Mouse (Mus musculus): ENCODE results near the gene Prss38. TPM values are rescaled to one million over a fixed set of nuclear protein-coding genes. Genes with fewer than 3 reads are reported as not detected.

Prss38 gene
- polyA plus RNA-seq, 1 experiment from 2014 or later: not detected

- no peaks in the 10 kb centered on the region for H3K9me3 ChIP-seq
- H3K4me1 ChIP-seq: peaks cover 52% of the 10 kb centered on the region
- peak overlapping the region; percentile 83 for H3K27ac ChIP-seq
- H3K27me3 ChIP-seq: no peaks in the 10 kb centered on the region
- WGBS: 47% methylated on average over 22 of the region's 22 CpGs
- peaks cover 5% of the 10 kb centered on the region for H3K36me3 ChIP-seq
- H3K4me2 ChIP-seq (replicated peaks): peak overlapping the region; percentile 21; the same call in 1 of the 2 replicates
- ATAC-seq (ENCODE audit: insufficient number of reproducible peaks, insufficient read depth, low FRiP score, low TSS enrichment): peak; percentile 35; the same call in 1 of the 2 replicates
- H3K4me3 ChIP-seq: no peak overlapping the region
- H3K9ac ChIP-seq: no peak overlapping the region
These were observed 22.3 kb upstream of the Prss38 start for GRCm38 (mm10) chr11:59397536-59398371.

GRCm38 (mm10) chr11:59394451-59394850 is 19.0 kb upstream of the Prss38 start:
- ATAC-seq (ENCODE audit: insufficient number of reproducible peaks, insufficient read depth, low FRiP score, low TSS enrichment): no peak
- no peak overlapping the region for H3K4me2 ChIP-seq (replicated peaks)
- no peak overlapping the region for H3K4me3 ChIP-seq
- peaks cover 43% of the 10 kb centered on the region for H3K4me1 ChIP-seq
- no peaks in the 10 kb centered on the region for H3K9me3 ChIP-seq
- 69% methylated on average over 5 of the region's 5 CpGs for WGBS
- peak overlapping the region; percentile 89 for H3K27ac ChIP-seq
- H3K27me3 ChIP-seq: no peaks in the 10 kb centered on the region
- H3K9ac ChIP-seq: no peak overlapping the region
- H3K36me3 ChIP-seq: no peaks in the 10 kb centered on the region

- Histone ChIP-seq H3K4me3 (no peak overlapping the region), H3K9me3 (no peaks in the 10 kb centered on the region), H3K27me3 (no peaks in the 10 kb centered on the region), H3K9ac (no peak overlapping the region), H3K36me3 (no peaks in the 10 kb centered on the region), H3K27ac (peak overlapping the region; percentile 89), H3K4me1 (peaks cover 35% of the 10 kb centered on the region), H3K4me2 (replicated peaks) (no peak overlapping the region; the same call in 1 of the 2 replicates)
- WGBS: 9% methylated on average over 9 of the region's 9 CpGs
- peak; percentile 73 for ATAC-seq (ENCODE audit: insufficient number of reproducible peaks, insufficient read depth, low FRiP score, low TSS enrichment)
These were observed 18.1 kb upstream of the Prss38 start for GRCm38 (mm10) chr11:59393591-59393990.

- Histone ChIP-seq H3K4me2 (replicated peaks) (no peak overlapping the region), H3K27me3 (no peaks in the 10 kb centered on the region), H3K36me3 (no peaks in the 10 kb centered on the region), H3K9me3 (no peaks in the 10 kb centered on the region), H3K4me1 (peaks cover 31% of the 10 kb centered on the region), H3K9ac (no peak overlapping the region), H3K4me3 (no peak overlapping the region), H3K27ac (0 out of 2 replicates have a peak overlapping the region, but pooled peaks have one; percentile 31)
- WGBS: 64% methylated on average over 6 of the region's 6 CpGs
- ATAC-seq (ENCODE audit: insufficient number of reproducible peaks, insufficient read depth, low FRiP score, low TSS enrichment): no peak
These were observed 16.8 kb upstream of the Prss38 start for GRCm38 (mm10) chr11:59392300-59392699.

- no peaks in the 10 kb centered on the region for H3K9me3 ChIP-seq
- H3K27ac ChIP-seq: no peak overlapping the region
- no peaks in the 10 kb centered on the region for H3K27me3 ChIP-seq
- H3K9ac ChIP-seq: no peak overlapping the region
- no peaks in the 10 kb centered on the region for H3K36me3 ChIP-seq
- WGBS: 70% methylated on average over 9 of the region's 9 CpGs
- ATAC-seq (ENCODE audit: insufficient number of reproducible peaks, insufficient read depth, low FRiP score, low TSS enrichment): no peak
- H3K4me1 ChIP-seq: peaks cover 30% of the 10 kb centered on the region
- no peak overlapping the region for H3K4me3 ChIP-seq
- no peak overlapping the region for H3K4me2 ChIP-seq (replicated peaks)
These were observed 15.0 kb upstream of the Prss38 start for GRCm38 (mm10) chr11:59390470-59390869.

GRCm38 (mm10) chr11:59389617-59390016 is 14.2 kb upstream of the Prss38 start:
- no peak overlapping the region for H3K9ac ChIP-seq
- H3K27me3 ChIP-seq: no peaks in the 10 kb centered on the region
- peak overlapping the region; percentile 13; the same call in 1 of the 2 replicates for H3K27ac ChIP-seq
- H3K4me1 ChIP-seq: peaks cover 36% of the 10 kb centered on the region
- H3K9me3 ChIP-seq: no peaks in the 10 kb centered on the region
- ATAC-seq (ENCODE audit: insufficient number of reproducible peaks, insufficient read depth, low FRiP score, low TSS enrichment): no peak
- no peak overlapping the region for H3K4me2 ChIP-seq (replicated peaks)
- no peak overlapping the region for H3K4me3 ChIP-seq
- WGBS: 68% methylated on average over 4 of the region's 4 CpGs
- no peaks in the 10 kb centered on the region for H3K36me3 ChIP-seq

- ATAC-seq (ENCODE audit: insufficient number of reproducible peaks, insufficient read depth, low FRiP score, low TSS enrichment): no peak
- no peaks in the 10 kb centered on the region for H3K36me3 ChIP-seq
- WGBS: 80% methylated on average over 4 of the region's 4 CpGs
- no peak overlapping the region for H3K4me2 ChIP-seq (replicated peaks)
- no peak overlapping the region for H3K9ac ChIP-seq
- no peak overlapping the region for H3K4me3 ChIP-seq
- no peaks in the 10 kb centered on the region for H3K9me3 ChIP-seq
- H3K27me3 ChIP-seq: no peaks in the 10 kb centered on the region
- H3K4me1 ChIP-seq: peaks cover 43% of the 10 kb centered on the region
- peak overlapping the region; percentile 13; the same call in 1 of the 2 replicates for H3K27ac ChIP-seq
These were observed 13.3 kb upstream of the Prss38 start for GRCm38 (mm10) chr11:59388806-59389205.

- H3K9me3 ChIP-seq: no peaks in the 10 kb centered on the region
- H3K27ac ChIP-seq: peak overlapping the region; percentile 61; the same call in 1 of the 2 replicates
- ATAC-seq (ENCODE audit: insufficient number of reproducible peaks, insufficient read depth, low FRiP score, low TSS enrichment): no peak
- 20% methylated on average over 4 of the region's 4 CpGs for WGBS
- no peaks in the 10 kb centered on the region for H3K27me3 ChIP-seq
- H3K4me3 ChIP-seq: no peak overlapping the region
- H3K9ac ChIP-seq: no peak overlapping the region
- no peaks in the 10 kb centered on the region for H3K36me3 ChIP-seq
- peaks cover 41% of the 10 kb centered on the region for H3K4me1 ChIP-seq
- H3K4me2 ChIP-seq (replicated peaks): 0 out of 2 replicates have a peak overlapping the region, but pooled peaks have one; percentile 9
These were observed 12.0 kb upstream of the Prss38 start for GRCm38 (mm10) chr11:59387471-59387870.

- Histone ChIP-seq H3K4me2 (replicated peaks) (no peak overlapping the region), H3K36me3 (no peaks in the 10 kb centered on the region), H3K4me3 (no peak overlapping the region), H3K9ac (no peak overlapping the region), H3K27ac (peak overlapping the region; percentile 70; the same call in 1 of the 2 replicates), H3K9me3 (no peaks in the 10 kb centered on the region), H3K27me3 (no peaks in the 10 kb centered on the region), H3K4me1 (peaks cover 41% of the 10 kb centered on the region)
- no peak for ATAC-seq (ENCODE audit: insufficient number of reproducible peaks, insufficient read depth, low FRiP score, low TSS enrichment)
- 9% methylated on average over 8 of the region's 8 CpGs for WGBS
These were observed 9.7 kb upstream of the Prss38 start for GRCm38 (mm10) chr11:59385123-59385522.

GRCm38 (mm10) chr11:59384441-59384959 is 9.0 kb upstream of the Prss38 start:
- Histone ChIP-seq H3K36me3 (no peaks in the 10 kb centered on the region), H3K9ac (peak overlapping the region; percentile 10; the same call in 1 of the 2 replicates), H3K4me1 (peaks cover 36% of the 10 kb centered on the region), H3K4me3 (no peak overlapping the region), H3K27me3 (no peaks in the 10 kb centered on the region), H3K27ac (peak overlapping the region; percentile 70), H3K9me3 (no peaks in the 10 kb centered on the region), H3K4me2 (replicated peaks) (no peak overlapping the region)
- ATAC-seq (ENCODE audit: insufficient number of reproducible peaks, insufficient read depth, low FRiP score, low TSS enrichment): peak; percentile 52
- 16% methylated on average over 7 of the region's 7 CpGs for WGBS

- no peak overlapping the region for H3K4me2 ChIP-seq (replicated peaks)
- no peak overlapping the region for H3K4me3 ChIP-seq
- H3K36me3 ChIP-seq: no peaks in the 10 kb centered on the region
These were observed 4.1 kb upstream of the Prss38 start for GRCm38 (mm10) chr11:59379547-59379946.

GRCm38 (mm10) chr11:59377999-59378398 is 2.5 kb upstream of the Prss38 start:
- H3K36me3 ChIP-seq: no peaks in the 10 kb centered on the region
- H3K9ac ChIP-seq: no peak overlapping the region
- no peak overlapping the region for H3K4me2 ChIP-seq (replicated peaks)
- H3K4me1 ChIP-seq: no peaks in the 10 kb centered on the region
- 76% methylated on average over 3 of the region's 3 CpGs for WGBS
- H3K27me3 ChIP-seq: no peaks in the 10 kb centered on the region
- no peaks in the 10 kb centered on the region for H3K9me3 ChIP-seq
- no peak overlapping the region for H3K27ac ChIP-seq
- H3K4me3 ChIP-seq: no peak overlapping the region
- ATAC-seq (ENCODE audit: insufficient number of reproducible peaks, insufficient read depth, low FRiP score, low TSS enrichment): no peak

More at GRCm38 (mm10) chr11:59379547-59379946, 4.1 kb upstream of the Prss38 start:
- Histone ChIP-seq H3K4me1 (peaks cover 9% of the 10 kb centered on the region), H3K27ac (no peak overlapping the region), H3K9ac (no peak overlapping the region), H3K9me3 (no peaks in the 10 kb centered on the region), H3K27me3 (no peaks in the 10 kb centered on the region)
- ATAC-seq (ENCODE audit: insufficient number of reproducible peaks, insufficient read depth, low FRiP score, low TSS enrichment): no peak

All from embryonic facial prominence, embryonic 12.5 days (tissue).